Mouse (Mus musculus) MN1 (cell line): ENCODE measurements at regions not wholly inside any gene's neighbourhood (a gene's known extent, or its start where the extent isn't known, plus 50 kb on each side); places are given as distances from the start of the nearest gene placed in this dataset.

ENCODE experiments used
- DNase-seq: peaks from one replicate; pipeline ENCODE4 v3.0.0-alpha.2; 2016; ENCODE audit warnings: low spot score

DNA sequence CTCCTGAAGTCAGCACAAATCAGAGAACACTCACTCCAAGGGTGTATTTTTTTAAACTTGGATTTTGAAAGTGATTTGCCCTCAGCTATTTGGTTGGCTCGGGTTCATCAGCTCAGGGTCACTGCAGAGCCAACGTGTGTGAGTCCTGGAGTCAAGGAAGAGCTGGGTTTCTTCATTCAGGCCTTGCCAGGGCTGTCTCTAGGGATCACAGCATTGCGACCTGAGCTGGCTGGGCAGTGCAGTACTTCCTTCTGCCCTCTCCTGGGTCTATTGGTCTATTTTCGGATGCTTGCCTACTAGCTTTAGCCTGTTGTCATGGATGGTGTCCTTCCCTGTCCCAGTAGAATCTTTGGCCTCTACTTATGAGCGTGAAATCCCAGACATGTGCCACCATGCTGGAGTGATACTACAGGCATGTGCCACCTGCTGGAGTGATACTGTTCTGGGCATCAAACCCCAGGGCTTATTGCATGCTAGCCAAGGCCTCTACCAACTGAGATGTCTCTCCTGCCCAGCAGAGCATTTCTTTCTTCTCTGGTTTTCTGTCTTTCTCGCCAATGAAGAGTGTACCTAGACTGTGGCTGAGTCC is 211.7 kb upstream of the Rbfox1 start:
- no peak for DNase-seq

DNA sequence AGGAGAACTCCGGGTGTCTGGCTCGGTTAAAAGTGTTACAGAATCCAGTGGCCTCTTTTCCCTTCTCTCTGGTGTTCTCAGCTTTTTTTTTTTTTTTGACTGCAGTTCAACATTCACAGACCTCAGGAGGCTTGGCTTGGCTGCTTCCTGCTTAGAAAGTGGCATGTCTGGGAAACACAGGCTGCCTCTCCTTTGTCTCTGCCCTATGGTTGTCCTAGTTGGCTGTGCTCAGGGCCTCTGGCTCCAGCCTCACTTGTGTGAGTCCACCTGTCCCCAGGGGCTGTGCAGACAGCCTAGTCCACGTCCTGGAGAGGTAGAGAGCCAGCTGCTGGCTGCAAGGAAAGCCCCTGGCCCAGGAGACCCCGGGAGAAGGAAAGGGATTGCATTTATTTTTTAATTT is 212.3 kb upstream of the Rbfox1 start:
- peak; percentile 12 for DNase-seq

DNA sequence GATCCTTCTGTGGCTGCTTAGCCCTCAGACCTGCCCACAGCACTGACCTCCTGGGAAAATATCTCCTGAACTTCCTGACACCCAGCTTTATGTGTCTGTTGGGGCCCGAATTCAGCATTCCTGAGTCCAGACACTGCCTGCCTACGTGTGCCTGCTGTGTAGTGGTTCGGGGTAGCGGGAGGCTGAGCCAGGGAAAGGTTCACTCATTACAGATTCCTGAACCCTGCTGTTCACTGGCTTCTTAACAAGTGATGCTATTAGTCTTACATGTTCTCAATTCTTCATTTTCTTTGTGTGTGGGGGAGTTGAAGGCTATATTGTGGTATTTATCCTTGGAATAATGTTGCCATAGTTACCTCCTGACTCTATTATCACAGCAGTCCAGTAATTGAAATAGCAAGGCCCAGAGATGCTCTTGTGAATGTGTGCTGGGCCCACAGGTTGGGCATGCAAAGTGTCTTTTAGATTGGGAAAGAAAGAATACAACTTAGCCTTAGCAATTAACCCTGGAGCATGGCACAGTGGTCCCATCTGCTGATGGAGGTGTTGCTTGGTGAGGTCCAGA is 216.7 kb upstream of the Rbfox1 start:
- no peak for DNase-seq

DNA sequence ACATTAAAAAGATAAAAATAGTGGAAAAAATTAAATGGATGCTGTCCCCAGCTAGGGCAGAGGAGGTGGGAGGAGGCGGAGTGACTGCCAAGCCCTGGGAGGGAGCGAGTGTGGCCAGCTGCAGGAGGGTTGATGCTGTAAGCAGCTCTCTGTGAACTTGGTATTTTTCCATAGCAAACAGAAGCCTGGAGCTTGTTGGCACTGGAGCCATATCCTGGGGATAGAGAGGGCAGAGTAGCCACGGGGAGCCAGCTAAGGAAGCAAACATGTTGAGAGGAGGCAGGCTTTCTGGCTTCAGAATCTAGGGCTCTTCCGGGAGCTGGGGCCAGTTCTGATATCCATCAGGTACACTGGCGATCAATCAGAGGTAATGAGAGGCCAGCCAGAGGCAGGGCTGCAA is 223.2 kb upstream of the Rbfox1 start:
- DNase-seq = peak; percentile 71

DNA sequence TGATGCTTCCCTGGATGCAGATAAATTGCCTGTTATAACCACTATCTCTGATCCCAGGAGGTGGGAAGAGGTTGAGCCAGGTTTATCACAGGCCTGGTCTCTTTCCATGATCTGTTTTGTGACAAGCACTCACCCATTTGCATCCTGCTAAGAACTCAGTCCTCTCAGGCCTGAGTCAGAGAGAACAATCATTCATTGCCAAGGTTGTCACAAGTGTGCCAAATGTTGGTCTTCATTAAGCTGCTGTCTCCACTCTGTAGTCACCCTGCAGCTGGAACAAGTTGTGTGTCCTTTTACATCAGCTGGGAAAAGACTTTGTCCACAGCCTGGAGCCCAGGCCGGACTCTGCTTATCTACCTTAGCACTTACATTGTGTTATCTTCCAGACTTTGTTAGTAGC is 233.6 kb upstream of the Rbfox1 start:
- DNase-seq = peak; percentile 21

GRCm38 (mm10) chr16:5651002-5651401 is 234.2 kb upstream of the Rbfox1 start:
- DNase-seq = peak; percentile 67

GRCm38 (mm10) chr16:5639956-5640355 is 245.2 kb upstream of the Rbfox1 start:
- DNase-seq = no peak

DNA sequence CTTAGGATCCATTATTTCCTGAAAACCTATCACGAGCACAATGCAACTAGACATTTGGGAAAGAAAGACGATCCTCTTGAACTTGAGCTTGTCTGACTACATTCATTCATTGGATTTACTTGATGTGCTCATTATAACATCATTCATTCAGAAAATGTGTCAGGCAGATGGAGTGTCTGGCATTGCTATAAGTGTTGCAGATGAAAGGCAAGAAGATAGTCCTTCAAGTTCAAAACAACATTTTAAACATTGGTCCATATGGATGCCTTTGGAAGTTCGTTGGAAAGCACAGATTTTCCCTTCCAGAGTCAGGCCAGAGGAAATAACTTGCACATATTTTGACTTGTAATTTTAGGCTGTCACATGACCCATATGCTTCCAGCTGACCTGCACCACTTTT is 255.2 kb upstream of the Rbfox1 start:
- no peak for DNase-seq

DNA sequence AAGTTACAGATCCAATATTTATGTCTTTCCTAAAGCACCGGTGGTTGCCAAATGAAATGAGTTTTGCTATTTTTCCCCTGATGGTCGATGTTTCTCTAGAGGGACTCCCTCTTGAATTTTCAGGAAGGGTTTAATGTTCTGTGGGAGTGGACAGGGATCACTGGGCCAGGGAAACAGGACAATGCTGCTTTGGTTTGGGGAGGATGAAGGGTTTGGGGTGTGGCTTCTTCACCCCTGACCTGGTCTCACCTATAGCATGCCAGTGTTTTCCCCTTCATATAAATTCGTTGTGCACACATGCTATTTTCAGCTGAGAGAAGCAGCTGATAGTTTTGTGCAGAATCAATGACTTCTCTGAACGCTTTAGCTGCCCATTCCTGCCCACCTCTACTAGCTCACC is 257.2 kb upstream of the Rbfox1 start:
- DNase-seq = no peak

DNA sequence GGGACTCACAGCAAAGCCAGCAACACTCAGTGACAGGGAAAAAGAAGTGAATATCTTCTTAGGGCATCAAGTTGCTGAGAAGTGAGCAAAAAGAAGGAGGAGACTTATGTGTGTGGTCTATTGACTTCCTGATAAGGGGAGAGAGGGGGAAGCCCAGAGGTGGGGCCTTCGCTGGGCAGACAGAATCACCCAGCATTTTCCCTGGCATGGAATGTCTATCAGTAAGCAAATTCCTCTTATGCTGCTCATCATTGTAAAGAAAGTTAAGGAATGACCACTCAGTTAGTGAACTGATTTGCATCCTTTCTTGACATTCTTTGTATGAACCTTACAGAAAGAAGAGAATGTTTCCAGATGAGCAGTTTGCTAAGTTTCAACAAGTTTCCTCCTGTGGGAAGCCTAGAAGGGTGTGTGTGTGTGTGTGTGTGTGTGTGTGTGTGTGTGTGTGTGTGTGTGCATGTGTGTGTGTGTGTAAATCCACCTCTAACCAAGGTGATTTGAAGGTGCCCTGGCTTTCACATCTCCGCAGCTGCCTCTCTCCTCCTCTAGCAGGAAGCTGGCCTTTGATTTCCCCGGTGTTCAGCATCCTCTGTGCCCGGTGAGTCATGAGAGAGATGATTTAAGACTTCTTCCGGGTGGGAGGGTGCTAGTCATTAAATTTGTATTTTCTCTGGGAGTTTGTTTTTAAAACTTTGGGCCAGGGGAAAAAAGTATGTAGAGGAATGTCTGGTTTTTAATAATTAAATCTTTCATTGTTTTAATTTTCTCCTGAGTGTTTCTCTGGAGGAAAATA is 257.8 kb upstream of the Rbfox1 start:
- DNase-seq = no peak

GRCm38 (mm10) chr16:5625159-5625558 is 260.0 kb upstream of the Rbfox1 start:
- no peak for DNase-seq

- no peak for DNase-seq
Measured at GRCm38 (mm10) chr16:5620566-5620965, 264.6 kb upstream of the Rbfox1 start.

DNA sequence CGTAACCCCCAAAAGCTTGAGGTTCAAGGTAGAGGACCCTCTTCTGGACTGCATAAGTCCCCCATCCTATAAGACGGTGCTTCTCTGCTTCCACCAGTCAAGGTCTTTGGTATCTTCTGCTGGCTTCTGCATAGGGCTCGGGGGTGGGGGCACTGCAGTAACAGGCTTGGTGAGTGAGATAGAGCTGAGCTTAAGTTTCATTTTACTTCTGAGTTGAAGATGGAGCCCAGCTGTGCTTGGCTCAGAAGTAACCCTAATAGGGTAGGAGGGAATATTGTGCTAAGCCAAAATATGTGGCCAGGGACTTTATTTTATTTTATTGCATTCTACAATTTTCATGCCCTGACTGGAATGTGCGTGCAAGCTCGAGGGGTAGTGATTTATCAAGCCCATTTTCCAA is 268.8 kb upstream of the Rbfox1 start:
- no peak for DNase-seq

GRCm38 (mm10) chr16:5595359-5595758 is 289.8 kb upstream of the Rbfox1 start:
- DNase-seq = peak; percentile 12

DNA sequence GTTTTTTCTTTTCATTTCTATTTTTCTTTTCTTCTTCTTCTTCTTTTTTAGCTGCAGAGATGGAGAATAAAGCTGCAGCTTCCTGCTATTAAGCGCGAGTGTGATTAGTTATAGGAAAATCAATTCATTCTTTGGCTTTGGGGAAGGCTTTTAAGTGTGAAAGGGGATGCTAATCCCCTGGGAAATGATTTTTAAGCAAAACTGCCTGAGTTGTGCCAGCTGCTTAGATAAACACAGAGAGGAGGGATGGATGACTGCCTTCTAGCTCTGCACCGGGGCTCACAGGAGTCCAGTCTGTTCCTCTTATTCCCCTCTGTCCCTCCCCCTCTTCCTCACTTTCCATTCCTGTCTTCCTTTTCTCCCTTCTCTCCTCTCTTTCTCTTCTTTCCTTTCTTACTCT is 306.8 kb upstream of the Rbfox1 start:
- DNase-seq = no peak

GRCm38 (mm10) chr16:5572780-5573179 is 312.4 kb upstream of the Rbfox1 start:
- no peak for DNase-seq

DNA sequence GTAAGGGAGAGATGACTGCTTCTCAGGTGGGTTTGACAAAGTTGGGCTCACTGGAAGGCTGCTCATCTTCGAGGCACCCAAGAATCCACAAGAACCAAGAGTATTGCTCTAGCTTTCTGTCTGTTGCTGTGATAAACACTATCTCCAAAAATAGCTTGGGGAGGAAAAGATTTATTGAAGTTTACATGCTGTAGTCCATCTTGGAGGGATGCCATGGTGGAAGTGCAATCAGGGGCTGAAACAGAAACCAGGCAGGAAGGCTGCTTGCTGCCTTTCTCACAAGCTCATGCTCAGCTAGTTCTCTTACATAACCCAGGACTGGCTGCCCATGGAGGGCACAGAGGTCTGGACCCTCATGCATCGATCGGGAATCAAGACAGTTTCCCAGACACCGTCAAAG is 314.5 kb upstream of the Rbfox1 start:
- no peak for DNase-seq

- DNase-seq = no peak
Measured at GRCm38 (mm10) chr16:5569101-5569500, 313.3 kb upstream of the Eef2kmt start.

DNA sequence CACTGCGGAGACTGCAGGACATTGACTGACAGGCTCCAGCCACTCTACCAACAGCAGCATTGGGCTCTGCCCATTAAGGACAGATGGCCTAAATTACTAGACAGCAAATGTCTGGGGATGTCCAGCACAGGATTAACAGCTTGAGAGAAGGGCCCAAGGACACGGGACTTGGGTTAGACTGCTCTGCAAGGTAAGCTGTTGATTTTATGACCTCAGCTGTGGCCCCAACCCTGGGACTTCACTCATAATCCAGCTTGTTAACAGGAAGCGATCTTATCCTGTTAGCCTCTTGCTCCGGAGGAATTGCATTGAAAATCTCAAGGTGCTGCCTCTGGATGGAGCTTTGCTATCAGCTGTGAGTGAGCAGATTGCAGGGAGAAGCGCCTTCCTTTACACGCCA is 293.2 kb upstream of the Eef2kmt start:
- DNase-seq = no peak

GRCm38 (mm10) chr16:5548602-5549001 is 292.8 kb upstream of the Eef2kmt start:
- no peak for DNase-seq

- no peak for DNase-seq
Measured at GRCm38 (mm10) chr16:5546808-5547207, 291.0 kb upstream of the Eef2kmt start.

DNA sequence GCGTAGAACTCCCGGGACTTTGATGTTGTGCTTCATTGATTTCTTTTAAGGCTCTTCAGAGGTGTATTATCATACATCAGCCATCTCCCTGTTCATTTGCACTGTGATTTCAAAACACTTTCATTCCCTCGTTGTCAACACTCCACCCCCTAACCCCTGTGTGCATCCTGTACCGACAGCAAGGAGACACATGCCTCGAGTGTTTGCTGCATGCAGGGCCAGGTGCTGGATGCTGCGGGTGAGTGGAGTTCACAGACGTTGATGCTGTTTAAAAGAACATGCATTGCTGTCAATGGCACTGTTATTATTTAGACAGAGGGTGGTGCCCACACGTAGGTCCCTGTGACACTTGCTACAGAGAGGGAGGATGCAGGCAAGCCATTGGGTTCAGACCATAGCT is 290.0 kb upstream of the Eef2kmt start:
- no peak for DNase-seq

GRCm38 (mm10) chr16:5544436-5544835 is 288.7 kb upstream of the Eef2kmt start:
- DNase-seq = no peak
